In the genomic region with DNA sequence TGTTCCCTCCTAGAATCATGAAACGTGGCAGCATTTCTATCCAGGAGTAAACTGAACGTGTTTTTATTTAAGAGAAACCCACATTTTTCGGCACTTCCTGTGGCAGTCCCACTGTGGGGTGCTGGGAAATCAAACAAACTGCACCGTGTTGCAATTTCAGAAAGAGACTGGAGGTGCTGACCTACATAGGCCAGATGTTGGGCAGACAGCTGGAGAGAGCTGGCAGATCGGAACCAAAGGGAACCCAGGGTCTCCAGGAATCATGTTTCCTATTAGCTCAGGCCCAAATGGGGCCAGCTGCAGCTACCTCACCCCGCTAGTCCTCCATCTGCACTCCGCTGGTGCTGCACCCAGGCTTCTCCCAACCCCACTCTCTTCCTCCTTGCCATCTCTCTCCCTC, we compare ENCODE assay signal across 8 mouse cellular contexts. TPM values are rescaled to one million over a fixed set of nuclear protein-coding genes. Genes with fewer than 3 reads are reported as not detected.
A peak's percentile ranks its signal among the peaks of the same experiment; 100 is the strongest.
DNase-seq lines count a peak whose midpoint lies in the region.

No protein-coding gene starts in this region.

- intact Hi-C loops in heart, postnatal 14 days (cut with DNase I), result no loop called here

- DNase-seq in gastrocnemius, adult 18-20 months (ENCODE audit: low spot score), result peak; percentile 65
- DNase-seq in gastrocnemius, postnatal 10 days, result no peak
- DNase-seq in NIH3T3 (ENCODE audit: low read depth), result peak; percentile 48
- peak; percentile 50 to 59 for DNase-seq in heart, postnatal 14 days
- DNase-seq in lung, postnatal 36 days, result peak; percentile 74
- DNase-seq in cerebellum, adult 9-10 months, result no peak
- no peak for DNase-seq in cerebellum, postnatal 25 days
- DNase-seq in cerebellum, adult 11-12 months, result no peak

RNA-seq across cellular contexts. Expression of a gene that starts 16.8 kb away (rescaled TPM):
- 1 to 10 TPM; 4.2 to 4.6 TPM for total RNA-seq in gastrocnemius, adult 18-20 months (2021)
- total RNA-seq in gastrocnemius, postnatal 10 days (2021), result 10 to 100 TPM; 25.1 to 32.5 TPM
- 10 to 100 TPM; 13.3 to 17.4 TPM for total RNA-seq in heart, postnatal 14 days (2021)

Comparison
In these comparisons a context has a peak if more than half of its experiments do, and no peak if none do; other contexts are left out.
1. DNase-seq: peak in gastrocnemius, adult 18-20 months (single experiment), NIH3T3 (single experiment), heart, postnatal 14 days (2 of 2) and lung, postnatal 36 days (single experiment); none in gastrocnemius, postnatal 10 days (single experiment), cerebellum, adult 9-10 months (single experiment), cerebellum, postnatal 25 days (0 of 2) and cerebellum, adult 11-12 months (single experiment).